Mouse (Mus musculus) central nervous system, embryonic 18 days (tissue): ENCODE measurements around the gene Aadacl2. TPM values are rescaled to one million over a fixed set of nuclear protein-coding genes. Genes with fewer than 3 reads are reported as not detected.

Experiments used
- polyA plus RNA-seq: library from polyadenylated mRNA; depleted of rRNA; stranded (reverse); fragments of >200 nt; gene quantifications from 2 replicates; pipeline ENCODE4 v1.2.3, GENCODE M21; 2012; rRNA removed

Gene Aadacl2
- polyA plus RNA-seq, result not detected in 2 replicates

GRCm38 (mm10) chr3:60006443-60006842 is at the start of gene Aadacl2:
TSS of gene Aadacl2 (plus strand) at chr3:60006743.

GRCm38 (mm10) chr3:60025417-60025816 is 18.9 kb downstream of the Aadacl2 start, which contains the start of gene Aadac:
TSS of gene Aadac (plus strand) at chr3:60025717.

Other genes with a start within 250 kb of the Aadacl2 start
- not detected in 2 replicates for gene Gm8298, start 145.7 kb upstream of the Aadacl2 start, polyA plus RNA-seq
- gene C130079G13Rik, start 81.5 kb upstream of the Aadacl2 start, polyA plus RNA-seq, result not detected in 2 replicates
- gene Aadac, start 19.0 kb downstream of the Aadacl2 start, polyA plus RNA-seq, result 0.04 TPM in 1 of 2 replicates, not detected in the other
- gene Sucnr1, start 75.1 kb downstream of the Aadacl2 start, polyA plus RNA-seq, result 0.08 TPM in 1 of 2 replicates, not detected in the other